Mouse (Mus musculus) embryonic facial prominence, embryonic 11.5 days (tissue): ENCODE measurements around the gene Zfp341. TPM values are rescaled to one million over a fixed set of nuclear protein-coding genes. Genes with fewer than 3 reads are reported as not detected.
A peak's percentile ranks its signal among the peaks of the same experiment; 100 is the strongest.

Experiments
- ATAC-seq: fragments of 200-750 bp; cut with Nextera tagmentation; replicated peaks from 2 replicates; pipeline ENCODE4 v1.8.0; 2017; ENCODE audit warnings: low read depth; ENCODE audit not compliant: insufficient number of reproducible peaks, low FRiP score, low TSS enrichment
- DNase-seq: peaks from one replicate; pipeline ENCODE4 v3.0.0-alpha.2; 2015; ENCODE audit warnings: low spot score
- H3K27ac ChIP-seq: fragments of 300-500 bp; sonication (generic); replicated peaks from 2 replicates; pipeline ENCODE4 v1.5.1; 2014; ENCODE audit warnings: mild to moderate bottlenecking, low read depth, low read length, control low read depth
- H3K27me3 ChIP-seq: fragments of 300-500 bp; sonication (generic); 2 replicates; pipeline ENCODE4 v1.6.1; 2014; ENCODE audit warnings: mild to moderate bottlenecking, low read length, moderate library complexity, mixed read lengths; ENCODE audit not compliant: control insufficient read depth, insufficient read depth
- H3K36me3 ChIP-seq: fragments of 300-500 bp; sonication (generic); replicated peaks from 2 replicates; pipeline ENCODE4 v1.6.1; 2014; ENCODE audit warnings: low read depth, mild to moderate bottlenecking, low read length, moderate library complexity, mixed read lengths; ENCODE audit not compliant: control insufficient read depth, insufficient read depth
- H3K4me1 ChIP-seq: fragments of 300-500 bp; sonication (generic); 2 replicates; pipeline ENCODE4 v1.6.1; 2014; ENCODE audit warnings: low read length, mixed read lengths; ENCODE audit not compliant: control insufficient read depth, insufficient read depth
- H3K4me2 ChIP-seq: fragments of 300-500 bp; sonication (generic); 2 replicates; pipeline ENCODE4 v1.6.1; 2014; ENCODE audit warnings: low read depth, mild to moderate bottlenecking, control low read depth, low read length, moderate library complexity
- H3K4me3 ChIP-seq: fragments of 300-500 bp; sonication (generic); 2 replicates; pipeline ENCODE4 v1.5.1; 2014; ENCODE audit warnings: low read depth, low read length, control low read depth
- H3K9ac ChIP-seq: fragments of 300-500 bp; sonication (generic); replicated peaks from 2 replicates; pipeline ENCODE4 v1.6.1; 2014; ENCODE audit warnings: mild to moderate bottlenecking, control low read depth, low read length
- H3K9me3 ChIP-seq: fragments of 300-500 bp; sonication (generic); replicated peaks from 2 replicates; pipeline ENCODE4 v1.6.1; 2016; ENCODE audit warnings: mild to moderate bottlenecking, low read length, inconsistent platforms, mixed read lengths; ENCODE audit not compliant: control insufficient read depth
- WGBS: fragments of 180-500 bp; shearing (Covaris S2); extraction: QIAGEN DNeasy Blood & Tissue Kit; methylation state at CpG from one replicate; pipeline ENCODE4 v1.1.7; 2014; 5-methylcytosine and 5-hydroxymethylcytosine counted together
- polyA plus RNA-seq: library from polyadenylated mRNA; unstranded; fragments of >200 nt; fragmentation: Nextera tagmentation; extraction: Ambion mirVana; gene quantifications from 2 replicates; pipeline ENCODE4 v1.2.1, GENCODE M21; 2014

The Zfp341 gene
- polyA plus RNA-seq, 1 experiment from 2014 or later, result 0.60 TPM

DNA sequence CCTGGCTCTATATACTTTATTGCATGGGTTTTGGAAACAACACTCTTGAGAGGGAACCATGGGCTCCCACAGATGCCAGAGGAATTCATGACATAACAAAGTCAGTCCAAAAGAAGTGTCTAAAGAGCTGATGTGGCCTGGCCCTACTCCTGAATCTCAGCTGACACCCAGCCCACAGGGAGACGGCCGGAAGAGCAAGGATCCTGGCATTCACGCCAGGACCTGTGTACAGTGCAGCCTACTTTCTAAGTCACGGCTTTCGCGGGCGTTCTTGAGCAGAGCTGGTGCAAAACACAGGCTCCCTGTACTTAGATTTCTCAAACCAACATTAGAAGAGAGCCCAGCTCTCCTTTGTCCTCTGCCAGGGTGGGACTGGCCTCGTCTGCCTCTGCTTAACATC lies 32.5 kb upstream of the Zfp341 start:
- Histone ChIP-seq H3K4me2 (no peak overlapping the region), H3K27ac (no peak overlapping the region), H3K9me3 (no peaks in the 10 kb centered on the region), H3K4me1 (no peaks in the 10 kb centered on the region), H3K27me3 (no peaks in the 10 kb centered on the region), H3K9ac (no peak overlapping the region), H3K36me3 (no peaks in the 10 kb centered on the region), H3K4me3 (no peak overlapping the region)
- DNase-seq, result no peak
- no peak for ATAC-seq
- 79% methylated on average over 8 of the region's 8 CpGs for WGBS

DNA sequence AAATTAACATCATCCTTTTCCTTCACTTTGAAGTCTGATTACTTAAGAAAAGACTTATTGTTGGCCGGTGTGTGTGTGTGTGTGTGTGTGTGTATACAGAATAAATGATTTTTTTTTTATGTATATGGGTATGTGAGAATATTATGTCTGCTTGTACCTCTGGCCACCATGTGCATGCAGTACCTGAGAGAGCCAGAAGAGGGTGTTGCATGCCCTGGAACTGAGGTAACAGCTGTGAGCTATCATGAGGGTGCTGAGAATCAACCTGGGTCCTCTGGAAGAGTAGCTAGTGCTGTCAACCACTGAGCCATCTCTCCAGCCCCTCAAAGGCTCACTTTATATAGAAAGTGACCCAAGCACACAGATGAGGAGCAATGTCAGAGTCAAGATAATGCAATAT lies 31.7 kb upstream of the Zfp341 start:
- DNase-seq (no peak), ATAC-seq (no peak)
- WGBS, result 90% methylated on average over 1 of the region's 1 CpGs
- no peaks in the 10 kb centered on the region for H3K36me3 ChIP-seq
- no peak overlapping the region for H3K9ac ChIP-seq
- H3K9me3 ChIP-seq, result no peaks in the 10 kb centered on the region
- no peaks in the 10 kb centered on the region for H3K4me1 ChIP-seq
- H3K4me2 ChIP-seq, result no peak overlapping the region
- no peak overlapping the region for H3K4me3 ChIP-seq
- H3K27me3 ChIP-seq, result no peaks in the 10 kb centered on the region
- no peak overlapping the region for H3K27ac ChIP-seq

DNA sequence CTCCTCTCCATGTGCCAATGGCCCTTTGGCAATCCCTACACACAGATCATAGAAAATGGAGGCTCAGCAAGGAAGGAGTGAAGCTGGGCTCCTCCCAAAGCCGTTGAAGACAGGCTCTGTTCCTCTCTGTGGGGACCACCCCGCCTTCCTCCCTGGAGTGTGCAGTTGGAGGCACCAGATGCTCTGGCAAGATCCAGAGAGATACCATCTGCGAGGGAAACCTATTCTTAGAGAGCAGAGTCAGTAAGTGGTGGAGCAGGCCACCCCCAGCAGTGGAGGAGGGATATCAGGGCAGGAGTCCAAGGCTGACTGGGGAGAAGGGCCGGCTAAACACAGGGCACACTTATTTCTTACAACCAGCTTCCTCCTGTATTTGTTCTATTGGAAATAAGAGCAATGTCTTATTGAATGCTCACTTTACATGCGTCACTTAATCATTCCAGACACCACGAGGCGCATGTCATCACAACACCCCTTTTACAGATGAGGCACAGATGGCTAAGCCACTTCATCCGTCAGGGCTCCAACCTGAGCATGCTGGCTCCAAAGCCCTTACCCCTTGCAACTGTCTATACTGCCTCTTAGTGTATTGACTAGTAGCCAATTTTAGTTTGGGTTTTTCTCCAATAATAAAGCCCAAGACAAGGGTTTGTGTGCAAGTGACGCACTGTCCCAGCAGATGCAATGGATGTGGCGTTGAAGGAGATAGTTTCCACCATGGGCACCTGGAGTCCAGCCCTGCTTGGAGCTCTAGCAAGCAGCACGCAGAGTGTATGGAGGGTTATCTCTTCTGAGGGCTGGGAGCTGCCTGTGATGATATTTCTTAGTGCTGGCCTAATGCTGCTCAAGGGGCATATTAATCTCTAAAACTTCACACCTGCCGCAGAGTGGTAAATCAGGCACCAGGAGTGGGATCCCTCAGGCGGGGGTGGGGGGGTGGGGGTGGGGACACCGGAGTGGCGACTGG lies 28.9 kb upstream of the Zfp341 start:
- WGBS, result 73% methylated on average over 15 of the region's 15 CpGs
- Histone ChIP-seq H3K27me3 (no peaks in the 10 kb centered on the region), H3K4me1 (no peaks in the 10 kb centered on the region), H3K36me3 (no peaks in the 10 kb centered on the region), H3K9ac (no peak overlapping the region), H3K4me3 (no peak overlapping the region), H3K27ac (no peak overlapping the region), H3K4me2 (no peak overlapping the region), H3K9me3 (no peaks in the 10 kb centered on the region)
- ATAC-seq (peak; percentile 53), DNase-seq (no peak)

DNA sequence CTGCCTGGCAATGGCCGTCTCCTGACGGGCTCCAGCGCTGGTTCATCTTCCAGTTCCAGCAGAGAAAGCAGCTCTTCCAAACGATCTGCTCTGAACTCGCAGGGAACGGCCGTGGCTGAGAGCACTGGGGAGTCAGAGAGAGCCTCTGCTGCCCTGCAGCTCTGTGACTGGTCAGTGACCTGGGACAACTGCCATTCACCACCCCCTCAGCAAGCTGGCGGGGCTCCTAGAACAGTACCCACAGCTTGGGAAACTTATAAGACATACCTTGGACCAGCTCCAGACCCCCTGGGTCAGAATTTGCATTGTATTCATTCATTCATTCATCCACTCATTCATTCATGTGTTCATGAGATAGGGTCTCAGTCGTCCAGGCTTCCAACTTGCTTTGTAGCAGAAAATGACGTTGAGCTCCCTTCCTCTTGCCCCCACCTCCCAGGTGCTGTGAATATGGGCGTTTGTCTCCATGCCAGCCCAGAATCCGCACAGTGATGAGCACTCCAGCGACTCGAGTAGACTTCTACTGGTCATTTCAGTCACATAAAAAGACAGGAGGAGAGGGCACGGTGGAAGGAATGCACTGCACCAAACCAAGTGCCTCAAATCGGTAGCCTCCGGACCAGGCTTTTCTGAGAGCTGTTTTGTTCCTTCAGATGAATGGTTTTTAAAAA lies 28.0 kb upstream of the Zfp341 start:
- no peaks in the 10 kb centered on the region for H3K27me3 ChIP-seq
- no peaks in the 10 kb centered on the region for H3K36me3 ChIP-seq
- no peak overlapping the region for H3K27ac ChIP-seq
- no peaks in the 10 kb centered on the region for H3K4me1 ChIP-seq
- no peak for DNase-seq
- H3K9ac ChIP-seq, result no peak overlapping the region
- WGBS, result 73% methylated on average over 17 of the region's 17 CpGs
- no peak overlapping the region for H3K4me3 ChIP-seq
- no peak for ATAC-seq
- H3K4me2 ChIP-seq, result no peak overlapping the region
- no peaks in the 10 kb centered on the region for H3K9me3 ChIP-seq

DNA sequence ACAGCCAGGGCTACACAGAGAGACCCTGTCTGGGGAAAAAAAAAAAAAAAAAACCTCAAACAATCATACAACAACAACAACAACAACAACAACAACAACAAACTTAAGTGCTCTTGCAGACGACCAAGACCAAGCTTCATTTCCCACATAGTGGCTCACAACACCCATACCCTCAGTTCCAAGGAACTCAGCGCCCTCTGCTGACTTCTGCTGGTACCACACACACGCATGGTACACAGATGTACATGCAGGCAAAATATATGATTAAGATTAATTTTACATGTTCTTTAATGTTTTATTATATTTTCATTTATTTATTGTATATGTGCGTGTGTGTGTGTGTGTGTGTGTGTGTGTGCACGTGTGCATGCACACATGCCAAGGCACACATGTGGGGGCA lies 26.7 kb upstream of the Zfp341 start:
- no peaks in the 10 kb centered on the region for H3K4me1 ChIP-seq
- no peaks in the 10 kb centered on the region for H3K36me3 ChIP-seq
- no peak overlapping the region for H3K9ac ChIP-seq
- 75% methylated on average over 5 of the region's 5 CpGs for whole genome bisulfite sequencing
- no peak overlapping the region for H3K4me2 ChIP-seq
- no peaks in the 10 kb centered on the region for H3K27me3 ChIP-seq
- DNase-seq (peak; percentile 51), ATAC-seq (no peak)
- no peaks in the 10 kb centered on the region for H3K9me3 ChIP-seq
- no peak overlapping the region for H3K27ac ChIP-seq
- no peak overlapping the region for H3K4me3 ChIP-seq

DNA sequence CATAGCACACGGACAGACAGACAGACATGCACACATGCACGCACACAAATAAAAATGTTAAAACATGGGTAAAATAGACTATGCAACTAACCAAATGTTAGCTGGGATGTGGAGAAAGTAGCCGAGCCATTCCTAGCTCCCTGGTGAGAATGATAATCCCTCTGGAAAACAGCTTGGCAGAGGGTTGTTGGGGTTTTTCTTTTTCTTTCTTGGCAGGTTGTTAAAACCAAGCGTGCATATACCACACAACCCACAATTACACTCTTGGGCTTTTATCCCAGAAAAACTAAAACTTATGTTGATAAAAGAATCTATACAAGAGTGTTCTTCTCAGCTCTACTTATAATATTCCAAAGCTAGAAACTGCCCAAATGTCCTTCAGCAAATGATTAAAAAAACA lies 24.0 kb upstream of the Zfp341 start:
- H3K4me3 ChIP-seq, result no peak overlapping the region
- no peaks in the 10 kb centered on the region for H3K27me3 ChIP-seq
- no peak overlapping the region for H3K27ac ChIP-seq
- H3K36me3 ChIP-seq, result no peaks in the 10 kb centered on the region
- 80% methylated on average over 4 of the region's 4 CpGs for WGBS
- ATAC-seq (no peak), DNase-seq (no peak)
- H3K9ac ChIP-seq, result no peak overlapping the region
- no peak overlapping the region for H3K4me2 ChIP-seq
- H3K9me3 ChIP-seq, result no peaks in the 10 kb centered on the region
- no peaks in the 10 kb centered on the region for H3K4me1 ChIP-seq

DNA sequence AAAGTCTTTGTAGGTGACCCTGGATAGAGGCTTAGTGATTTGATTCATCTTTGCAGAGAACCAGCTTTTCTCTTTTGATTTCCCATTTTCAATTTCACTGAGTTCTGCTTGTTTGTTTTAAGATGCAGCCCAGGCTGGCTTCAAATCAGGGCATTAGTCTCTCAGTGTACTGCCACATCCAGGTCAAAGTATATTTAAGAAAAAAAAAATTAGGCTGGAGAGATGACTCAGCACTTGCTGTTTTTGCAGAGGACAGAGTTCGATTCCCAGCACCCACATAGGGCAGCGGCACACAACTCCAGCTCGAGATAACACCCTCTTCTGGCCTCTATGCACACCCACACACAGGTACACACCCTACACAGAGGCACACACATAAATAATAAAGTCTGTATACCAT lies 21.9 kb upstream of the Zfp341 start:
- no peaks in the 10 kb centered on the region for H3K9me3 ChIP-seq
- no peaks in the 10 kb centered on the region for H3K36me3 ChIP-seq
- DNase-seq, result no peak
- WGBS, result 78% methylated on average over 3 of the region's 3 CpGs
- no peaks in the 10 kb centered on the region for H3K4me1 ChIP-seq
- H3K27me3 ChIP-seq, result no peaks in the 10 kb centered on the region
- no peak overlapping the region for H3K4me3 ChIP-seq
- no peak overlapping the region for H3K9ac ChIP-seq
- no peak overlapping the region for H3K27ac ChIP-seq
- no peak for ATAC-seq
- no peak overlapping the region for H3K4me2 ChIP-seq

DNA sequence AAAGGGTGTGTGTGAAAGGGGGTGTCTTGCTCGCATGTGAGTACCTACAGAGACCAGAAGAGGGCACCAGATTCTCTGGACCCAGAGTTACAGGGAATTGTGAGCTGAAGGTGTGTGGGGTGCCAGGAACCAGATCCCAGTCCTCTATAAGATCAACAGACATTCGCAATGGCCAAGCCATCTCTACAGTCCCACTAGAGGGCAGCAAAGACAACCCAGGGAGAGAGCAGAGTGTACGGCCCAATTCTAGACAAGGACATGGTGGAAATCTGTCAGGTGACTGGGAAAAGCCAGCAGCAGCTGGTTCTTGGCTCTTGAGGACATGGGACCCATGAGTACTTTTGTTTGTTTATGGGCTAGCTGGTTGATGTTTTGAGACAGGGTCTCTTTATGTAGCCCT lies 20.1 kb upstream of the Zfp341 start:
- H3K27me3 ChIP-seq, result no peaks in the 10 kb centered on the region
- ATAC-seq, result no peak
- DNase-seq, result peak; percentile 39
- H3K27ac ChIP-seq, result no peak overlapping the region
- no peaks in the 10 kb centered on the region for H3K4me1 ChIP-seq
- H3K9ac ChIP-seq, result no peak overlapping the region
- H3K9me3 ChIP-seq, result no peaks in the 10 kb centered on the region
- WGBS, result 44% methylated on average over 3 of the region's 3 CpGs
- H3K36me3 ChIP-seq, result no peaks in the 10 kb centered on the region
- H3K4me3 ChIP-seq, result no peak overlapping the region
- no peak overlapping the region for H3K4me2 ChIP-seq
